Mouse (Mus musculus): Measurements from ENCODE around the gene Shc2.

GRCm38 (mm10) chr10:79626156-79626555, 11.6 kb downstream of the Shc2 start:
- TF ChIP-seq POLR2A (IDR thresholded peaks at IDR 0.05; ENCODE audit: insufficient read length, low read depth) (no peak), REST (IDR thresholded peaks at IDR 0.05; ENCODE audit: insufficient read depth, insufficient read length) (no peak), MYOG (IDR thresholded peaks at IDR 0.05; ENCODE audit: control insufficient read depth in 1 of 3, insufficient read depth in 1 of 3, insufficient read length in 2 of 3, low read depth in 2 of 3) (no peak), CEBPB (IDR thresholded peaks at IDR 0.05; ENCODE audit: insufficient read depth, poor library complexity, severe bottlenecking) (no peak), E2F4 (IDR thresholded peaks at IDR 0.05; ENCODE audit: insufficient read depth) (no peak), MYOD1 (IDR thresholded peaks at IDR 0.05; ENCODE audit: control insufficient read depth in 1 of 3, insufficient read length in 2 of 3, low read depth in 2 of 3) (no peak), USF1 (IDR thresholded peaks at IDR 0.05; ENCODE audit: low read depth) (no peak), POLR2AphosphoS2 (IDR thresholded peaks at IDR 0.05; ENCODE audit: insufficient read length, low read depth) (no peak), TCF12 (IDR thresholded peaks at IDR 0.05; ENCODE audit: insufficient read depth, poor library complexity, severe bottlenecking) (no peak), MAX (IDR thresholded peaks at IDR 0.05; ENCODE audit: low read depth) (no peak)
